Mouse (Mus musculus) urinary bladder, postnatal 10 days (tissue): Measurements from ENCODE around the gene Gpatch11.
"Not testable (repeated sequence)": the region's sequence is repeated elsewhere in the genome, so short reads cannot be mapped to it uniquely, and the experiment has no call there.

ENCODE experiments used
- DNase-seq: peaks from one replicate; pipeline ENCODE4 v3.0.0; 2022; ENCODE audit warnings: low spot score

Gpatch11 gene

GRCm38 (mm10) chr17:78834856-78835835 lies at the start of gene Gpatch11, which contains the start of gene Heatr5b:
Gpatch11 (plus strand) TSS chr17:78835567.
Heatr5b (minus strand) TSS chr17:78835364.
- peak; percentile 98 for DNase-seq

DNA sequence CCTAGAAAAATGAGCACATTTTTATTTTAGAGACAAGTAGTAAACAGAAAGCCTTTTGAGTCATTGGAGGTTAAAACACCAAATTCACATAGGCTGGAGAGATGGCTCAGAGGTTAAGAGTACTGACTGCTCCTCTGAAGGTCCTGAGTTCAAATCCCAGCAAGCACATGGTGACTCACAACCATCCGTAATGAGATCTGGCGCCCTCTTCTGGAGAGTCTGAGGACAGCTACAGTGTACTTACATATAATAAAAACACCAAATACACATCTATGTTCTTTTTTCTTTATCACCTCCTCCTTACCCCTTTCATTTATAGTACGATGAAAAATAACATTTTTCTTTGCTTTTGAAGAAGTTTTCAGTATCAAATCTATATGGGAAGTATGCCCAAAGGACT lies 47.1 kb upstream of the Gpatch11 start:
- DNase-seq, result not testable (repeated sequence)

GRCm38 (mm10) chr17:78791068-78791689 lies 44.2 kb upstream of the Gpatch11 start:
- no peak for DNase-seq

DNA sequence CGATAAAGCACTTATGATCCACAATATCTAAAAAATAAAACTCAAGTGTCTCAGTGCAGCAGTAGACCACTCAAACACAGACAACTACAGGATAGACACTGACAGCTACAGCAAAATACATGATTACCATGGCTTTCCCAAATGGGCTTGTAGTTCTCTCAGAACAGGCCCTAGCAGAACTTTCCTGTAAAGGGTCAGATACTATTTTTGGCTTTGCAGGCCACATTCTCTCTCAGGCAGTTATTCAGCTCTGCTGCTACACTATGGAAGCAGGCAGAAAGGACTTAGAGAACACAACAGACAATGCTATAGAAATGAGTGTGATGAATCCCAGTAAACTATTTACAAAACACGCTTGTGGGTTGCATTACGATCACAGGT lies 43.7 kb upstream of the Gpatch11 start:
- DNase-seq, result no peak

- DNase-seq, result no peak
Measured at GRCm38 (mm10) chr17:78792122-78792521, 43.2 kb upstream of the Gpatch11 start.

GRCm38 (mm10) chr17:78794390-78794789 lies 41.0 kb upstream of the Gpatch11 start:
- no peak for DNase-seq

GRCm38 (mm10) chr17:78797222-78797621 lies 38.1 kb upstream of the Gpatch11 start:
- DNase-seq, result no peak

- no peak for DNase-seq
Measured at GRCm38 (mm10) chr17:78809019-78809418, 26.3 kb upstream of the Gpatch11 start.

DNA sequence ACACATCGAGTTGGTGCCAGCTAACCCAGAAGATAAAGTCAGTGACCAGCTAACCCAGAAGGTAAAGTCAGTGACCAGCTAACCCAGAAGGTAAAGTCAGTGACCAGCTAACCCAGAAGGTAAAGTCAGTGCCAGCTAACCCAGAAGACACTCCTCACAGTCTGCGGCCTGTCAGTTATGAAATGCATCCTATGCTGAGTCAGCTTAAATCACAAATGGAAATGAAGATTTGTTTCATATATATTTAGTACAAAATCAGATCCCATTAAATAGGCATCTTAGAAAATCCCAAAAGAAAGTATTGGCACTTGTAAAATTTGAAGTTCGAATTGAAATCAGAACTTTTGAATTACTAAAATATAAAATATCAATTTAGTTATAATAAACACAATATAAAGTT lies 25.8 kb upstream of the Gpatch11 start:
- no peak for DNase-seq

GRCm38 (mm10) chr17:78824346-78824745 lies 11.0 kb upstream of the Gpatch11 start:
- DNase-seq, result no peak

DNA sequence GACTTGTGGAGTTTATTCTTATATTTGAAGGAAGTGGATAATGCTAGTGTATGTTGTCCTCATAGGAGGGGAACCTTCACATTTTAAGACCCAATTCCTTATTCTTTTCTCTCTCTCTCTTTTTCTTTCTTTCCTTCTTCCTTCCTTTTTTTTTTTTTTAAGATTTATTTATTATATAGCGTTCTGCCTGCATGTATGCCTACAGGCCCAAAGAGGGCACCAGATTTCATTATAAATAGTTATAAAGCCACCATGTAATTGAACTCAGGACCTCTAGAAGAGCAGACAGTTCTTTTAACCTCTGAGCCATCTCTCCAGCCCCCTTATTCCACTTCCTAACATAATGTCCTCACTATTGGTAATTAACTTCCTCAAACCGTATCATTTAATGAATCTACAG lies 689 bp downstream of the Gpatch11 start:
- DNase-seq, result no peak

DNA sequence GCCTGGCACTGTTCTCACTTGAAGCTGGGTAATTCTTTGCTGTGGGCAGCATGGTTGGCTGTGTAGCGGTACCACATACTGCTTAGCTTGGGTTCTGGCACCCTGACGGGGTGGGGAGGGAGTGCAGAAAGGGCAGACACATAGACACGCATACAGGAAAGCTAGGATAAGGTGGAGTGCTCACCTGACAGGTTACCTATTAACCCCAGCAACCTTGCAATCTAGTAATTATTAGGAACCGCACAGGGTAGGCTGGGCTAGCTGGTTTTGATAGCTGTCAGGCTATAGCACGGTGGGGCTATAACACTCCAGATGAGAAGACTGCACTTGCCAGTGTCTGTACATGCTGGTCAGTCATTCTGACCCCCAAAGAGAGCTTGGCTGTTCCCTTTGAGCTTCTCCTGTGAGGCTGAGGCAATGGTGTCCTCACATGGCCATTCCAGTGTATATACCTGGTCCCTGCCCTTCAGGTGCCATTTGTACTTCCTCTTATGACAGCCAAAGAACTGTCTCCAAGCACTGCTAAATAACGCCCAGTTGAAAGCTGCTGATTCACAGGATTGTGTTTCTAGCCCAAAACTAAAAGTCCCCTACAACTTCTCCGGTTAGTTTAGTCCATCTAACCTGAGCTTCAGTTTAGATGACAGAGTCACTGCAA lies 7.0 kb downstream of the Gpatch11 start:
- DNase-seq, result no peak

DNA sequence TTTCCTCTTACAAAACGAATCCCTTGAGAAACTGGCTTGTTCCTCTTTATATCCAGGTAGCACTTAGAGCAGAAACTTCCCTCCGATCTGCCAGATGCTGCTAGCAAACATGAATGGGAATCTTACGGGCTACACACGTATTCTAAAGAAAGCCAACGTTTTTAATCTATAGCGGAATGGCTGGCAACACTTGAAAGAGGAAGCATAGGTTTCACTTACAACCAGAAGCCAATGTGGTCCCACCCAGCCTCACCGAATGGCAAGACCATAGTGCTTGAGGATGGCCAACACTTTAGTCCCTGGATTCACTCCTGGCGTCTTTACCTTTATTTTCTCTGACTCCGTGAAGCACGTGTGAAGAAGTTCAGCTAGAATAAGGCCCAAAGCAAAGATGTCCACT lies 20.9 kb downstream of the Gpatch11 start:
- no peak for DNase-seq

GRCm38 (mm10) chr17:78873886-78874285 lies 38.5 kb downstream of the Gpatch11 start:
- no peak for DNase-seq

- DNase-seq, result no peak
Measured at GRCm38 (mm10) chr17:78881878-78882304, 46.5 kb downstream of the Gpatch11 start.

- peak; percentile 39 for DNase-seq
Measured at GRCm38 (mm10) chr17:78882401-78883112, 47.2 kb downstream of the Gpatch11 start, which contains the start of gene Eif2ak2. Eif2ak2 (minus strand) TSS chr17:78882573.

DNA sequence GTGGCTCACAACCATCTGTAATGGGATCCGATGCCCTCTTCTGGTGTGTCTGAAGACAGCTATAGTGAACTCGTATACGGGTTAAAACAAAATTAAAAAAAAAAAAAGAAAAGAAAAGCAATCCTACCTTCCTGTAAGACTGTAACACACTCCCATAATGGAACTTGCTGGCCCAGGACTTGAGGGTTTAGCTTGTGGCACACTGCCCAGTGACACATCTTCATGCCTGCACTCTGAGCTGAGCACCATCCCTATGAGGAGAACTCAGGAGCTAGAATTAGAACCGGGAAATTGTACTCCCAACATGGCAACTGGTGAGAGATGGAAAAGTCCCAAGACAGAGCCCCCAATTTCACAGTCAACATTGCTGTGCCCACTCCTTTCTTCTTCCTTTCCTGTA lies 47.9 kb downstream of the Gpatch11 start:
- DNase-seq, result no peak

DNA sequence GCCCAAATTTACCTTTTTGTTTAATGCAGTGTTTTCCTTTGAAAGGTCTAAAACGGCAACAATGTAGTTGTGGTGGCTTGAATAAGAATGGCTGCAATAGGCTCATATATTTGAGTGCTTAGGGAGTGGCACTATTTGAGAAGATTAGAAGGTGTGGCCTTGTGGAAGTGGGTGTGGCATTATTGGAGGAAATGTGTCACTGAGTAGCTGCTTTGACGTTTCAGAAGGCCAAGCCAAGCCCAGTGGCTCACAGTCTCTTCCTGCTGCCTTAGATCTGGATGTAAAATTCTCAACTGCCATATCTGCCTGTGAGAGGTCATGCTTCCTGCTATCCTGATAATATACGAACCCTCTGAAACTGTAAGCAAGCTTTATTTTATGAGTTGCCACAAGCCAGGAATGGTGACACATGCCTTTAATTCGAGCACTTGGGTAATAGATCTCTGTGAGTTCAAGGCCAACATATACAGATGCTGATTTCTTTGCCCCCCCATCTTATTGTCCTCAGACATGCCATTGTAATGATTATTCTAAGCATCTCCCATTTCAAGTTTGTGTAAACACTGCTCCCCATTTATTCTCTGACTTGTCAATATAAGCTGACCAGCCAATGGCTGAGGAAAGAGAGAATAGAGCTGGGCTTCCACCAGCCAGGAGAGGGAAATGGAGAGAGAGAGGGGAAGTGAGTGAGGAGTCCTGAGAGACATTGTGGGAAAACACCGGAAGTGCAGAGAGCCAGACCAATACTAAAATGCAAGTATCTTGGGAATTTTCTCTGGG lies 50.1 kb downstream of the Gpatch11 start:
- no peak for DNase-seq

- DNase-seq, result no peak
Measured at GRCm38 (mm10) chr17:78888554-78888953, 53.2 kb downstream of the Gpatch11 start.

GRCm38 (mm10) chr17:78889184-78889583 lies 53.8 kb downstream of the Gpatch11 start:
- DNase-seq, result no peak

DNA sequence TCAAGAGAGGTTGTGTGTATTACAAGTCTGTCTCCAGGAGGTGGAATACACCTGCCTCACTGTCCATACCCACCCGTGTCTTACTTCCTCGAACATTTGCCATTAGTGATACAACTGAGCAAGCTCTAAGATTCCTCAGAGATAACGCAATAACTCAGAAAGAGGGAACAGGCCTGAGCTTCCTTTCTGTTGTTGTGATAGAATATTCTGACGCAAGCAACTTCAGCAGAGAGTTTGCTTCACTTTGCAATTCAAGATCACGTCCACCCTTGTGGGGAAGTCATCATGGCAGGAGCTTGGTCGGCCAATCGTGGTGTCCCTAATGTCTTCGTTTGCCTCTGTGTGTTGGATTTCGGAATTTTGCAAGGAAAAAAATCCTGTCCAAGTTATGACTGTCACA lies 55.7 kb downstream of the Gpatch11 start:
- no peak for DNase-seq
